ENCODE assay signal across 9 mouse cellular contexts in the genomic region with DNA sequence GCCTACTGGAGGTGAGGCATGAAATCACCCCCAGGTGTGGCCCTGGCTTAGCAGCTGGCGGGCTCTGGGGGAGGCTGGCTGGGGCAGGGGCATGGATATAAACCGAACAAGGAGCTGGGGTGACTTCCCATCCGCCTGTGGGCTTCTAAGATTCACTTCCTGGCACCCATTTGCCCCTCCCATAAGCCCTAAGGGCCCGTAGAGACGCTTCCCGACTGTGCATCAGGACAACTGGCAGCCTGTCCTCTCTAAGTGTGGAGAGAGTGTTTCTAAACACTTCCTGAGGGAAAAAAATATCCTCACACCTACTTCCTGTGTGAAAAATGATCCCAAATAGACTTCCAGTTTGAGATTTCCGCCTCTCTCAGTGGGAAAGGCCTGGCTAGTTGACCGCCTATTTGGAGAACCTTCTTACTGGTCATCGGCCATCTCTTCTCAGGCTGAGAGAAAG. TPM values are rescaled to one million over a fixed set of nuclear protein-coding genes. Genes with fewer than 3 reads are reported as not detected.
DNase-seq lines count a peak whose midpoint lies in the region; ATAC-seq lines count a peak whose summit lies in the region.
"Had no signal": no experiment of that assay in that cellular context is flagged by ENCODE, and none has a peak within 500 bp of the region (broad histone marks: within the 10 kb centered on the region; RNA-seq: fewer than 3 reads in every experiment).

No protein-coding gene starts in this region.

- peak overlapping the region; percentile 18; the same call in 1 of the 2 replicates for H3K9ac ChIP-seq in kidney, embryonic 15.5 days
- H3K9ac ChIP-seq in embryonic facial prominence, embryonic 11.5 days (replicated peaks; ENCODE audit: low read length) = peak overlapping the region; percentile 29
- H3K9ac ChIP-seq in midbrain, embryonic 12.5 days (replicated peaks) = peak overlapping the region; percentile 34; the same call in 1 of the 2 replicates

- peaks cover 6% of the 10 kb centered on the region; the same call in 1 of the 2 replicates for H3K27me3 ChIP-seq in kidney, embryonic 15.5 days
- no peaks in the 10 kb centered on the region for H3K27me3 ChIP-seq in embryonic facial prominence, embryonic 11.5 days (ENCODE audit: control insufficient read depth, insufficient read depth, low read length)
- H3K27me3 ChIP-seq in midbrain, embryonic 12.5 days = no peaks in the 10 kb centered on the region

- no peak for DNase-seq in kidney, postnatal 25 days
- peak; percentile 71 for DNase-seq in embryonic facial prominence, embryonic 11.5 days (ENCODE audit: low spot score)
- DNase-seq in heart, postnatal 10 days = peak; percentile 32 to 52
- DNase-seq in cerebellum, adult 11 months = no peak
- no peak for DNase-seq in cerebellum, postnatal 4 days (ENCODE audit: low spot score in 2 of 2)
- DNase-seq in layer of hippocampus, adult 8-10 months (ENCODE audit: low spot score in 2 of 2) = no peak
- DNase-seq: liver had no signal

- no peaks in the 10 kb centered on the region for H3K9me3 ChIP-seq in kidney, embryonic 15.5 days (replicated peaks)
- H3K9me3 ChIP-seq in embryonic facial prominence, embryonic 11.5 days (replicated peaks; ENCODE audit: control insufficient read depth, low read length) = no peaks in the 10 kb centered on the region
- H3K9me3 ChIP-seq in midbrain, embryonic 12.5 days = no peaks in the 10 kb centered on the region

- peak overlapping the region; percentile 49 for H3K4me2 ChIP-seq in kidney, embryonic 15.5 days
- H3K4me2 ChIP-seq in embryonic facial prominence, embryonic 11.5 days (ENCODE audit: low read depth, low read length) = peak overlapping the region; percentile 33
- peak overlapping the region; percentile 27 for H3K4me2 ChIP-seq in midbrain, embryonic 12.5 days (replicated peaks)

- intact Hi-C loops in heart, postnatal 10 days (cut with DNase I) = loop anchor here (2.0 kb wide), 1 partner anchor 213 kb away; no protein-coding TSS in a partner anchor

- ATAC-seq in kidney, embryonic 15.5 days (replicated peaks; ENCODE audit: low FRiP score) = no peak
- no peak for ATAC-seq in embryonic facial prominence, embryonic 11.5 days (replicated peaks; ENCODE audit: insufficient number of reproducible peaks, low FRiP score, low TSS enrichment, low read depth)
- ATAC-seq in midbrain, embryonic 12.5 days (ENCODE audit: low FRiP score, low read depth) = no peak

- H3K4me3 ChIP-seq in kidney, embryonic 15.5 days (replicated peaks) = no peak overlapping the region; the same call in 1 of the 2 replicates
- 0 out of 2 replicates have a peak overlapping the region, but pooled peaks have one; percentile 12 for H3K4me3 ChIP-seq in embryonic facial prominence, embryonic 11.5 days (ENCODE audit: low read depth, low read length)
- 0 out of 2 replicates have a peak overlapping the region, but pooled peaks have one; percentile 9 for H3K4me3 ChIP-seq in midbrain, embryonic 12.5 days

- peaks cover 30% of the 10 kb centered on the region for H3K4me1 ChIP-seq in kidney, embryonic 15.5 days
- H3K4me1 ChIP-seq in embryonic facial prominence, embryonic 11.5 days (ENCODE audit: control insufficient read depth, insufficient read depth, low read length) = peaks cover 6% of the 10 kb centered on the region; the same call in 1 of the 2 replicates
- H3K4me1 ChIP-seq in midbrain, embryonic 12.5 days = peaks cover 83% of the 10 kb centered on the region

- no peaks in the 10 kb centered on the region for H3K36me3 ChIP-seq in kidney, embryonic 15.5 days
- no peaks in the 10 kb centered on the region for H3K36me3 ChIP-seq in embryonic facial prominence, embryonic 11.5 days (replicated peaks; ENCODE audit: control insufficient read depth, insufficient read depth, low read depth, low read length)
- H3K36me3 ChIP-seq in midbrain, embryonic 12.5 days = peaks cover 33% of the 10 kb centered on the region

- peak overlapping the region; percentile 80 for H3K27ac ChIP-seq in kidney, embryonic 15.5 days
- peak overlapping the region; percentile 76 for H3K27ac ChIP-seq in embryonic facial prominence, embryonic 11.5 days (replicated peaks; ENCODE audit: low read depth, low read length)
- peak overlapping the region; percentile 90 for H3K27ac ChIP-seq in midbrain, embryonic 12.5 days (replicated peaks)

- 42% methylated on average over 9 of the region's 9 CpGs for WGBS in kidney, embryonic 15.5 days
- 24% methylated on average over 9 of the region's 9 CpGs for WGBS in embryonic facial prominence, embryonic 11.5 days
- WGBS in midbrain, embryonic 12.5 days = 15% methylated on average over 9 of the region's 9 CpGs

RNA-seq across cellular contexts. Expression of a gene that starts 36.5 kb away (rescaled TPM):
- polyA plus RNA-seq in kidney, embryonic 15.5 days (2015; fragmentation: Nextera tagmentation; extraction: Ambion mirVana) = 0.99 and 1.1 TPM in 2 replicates
- 0.69 and 1.6 TPM in 2 replicates for polyA plus RNA-seq in embryonic facial prominence, embryonic 11.5 days (2014; fragmentation: Nextera tagmentation; extraction: Ambion mirVana)
- total RNA-seq in heart, postnatal 10 days (2021) = 1 to 10 TPM; 3.1 to 3.2 TPM
- 1.3 and 2.0 TPM in 2 replicates for polyA plus RNA-seq in midbrain, embryonic 12.5 days (2016; fragmentation: Nextera tagmentation; extraction: Ambion mirVana)
- 1 to 10 TPM; 1.1 to 1.7 (median 1.3) TPM for total RNA-seq in layer of hippocampus, adult 8-10 months (2022)

RNA-seq across cellular contexts. Expression of a gene that starts 39.8 kb away (rescaled TPM):
- polyA plus RNA-seq in kidney, embryonic 15.5 days (2015; fragmentation: Nextera tagmentation; extraction: Ambion mirVana) = 2.1 and 2.4 TPM in 2 replicates
- polyA plus RNA-seq in embryonic facial prominence, embryonic 11.5 days (2014; fragmentation: Nextera tagmentation; extraction: Ambion mirVana) = 2.7 and 20.0 TPM in 2 replicates
- under 1 TPM; 0.35 to 0.81 TPM for total RNA-seq in heart, postnatal 10 days (2021)
- polyA plus RNA-seq in midbrain, embryonic 12.5 days (2016; fragmentation: Nextera tagmentation; extraction: Ambion mirVana) = 1.3 and 1.9 TPM in 2 replicates
- 1 to 10 TPM; 3.5 to 6.2 (median 4.4) TPM for total RNA-seq in layer of hippocampus, adult 8-10 months (2022)

Comparison
In these comparisons a context has a peak if more than half of its experiments do, and no peak if none do; other contexts are left out.
1. DNase-seq: peak in embryonic facial prominence, embryonic 11.5 days (single experiment) and heart, postnatal 10 days (2 of 2); none in kidney, postnatal 25 days (0 of 2), cerebellum, adult 11 months (single experiment), cerebellum, postnatal 4 days (0 of 2) and layer of hippocampus, adult 8-10 months (0 of 2).
2. Peak in every context shown above with its lines, with median percentiles within 50 percentile points of each other: H3K27ac ChIP-seq, H3K4me2 ChIP-seq and H3K9ac ChIP-seq.